ENCODE assay signal across 7 mouse cellular contexts in genomic region chr17:53478858-53479603, GRCm38 (mm10). TPM values are rescaled to one million over a fixed set of nuclear protein-coding genes. Genes with fewer than 3 reads are reported as not detected.
DNase-seq lines count a peak whose midpoint lies in the region; ATAC-seq lines count a peak whose summit lies in the region.

Rab5a (plus strand) TSS chr17:53479234.

- H3K4me3 ChIP-seq in embryonic facial prominence, embryonic 11.5 days (ENCODE audit: low read depth, low read length), result peak within 1 kb of the TSS; percentile 69
- H3K4me3 ChIP-seq in limb, embryonic 10.5 days, result peak within 1 kb of the TSS; percentile 96
- H3K4me3 ChIP-seq in midbrain, embryonic 13.5 days (replicated peaks), result peak within 1 kb of the TSS; percentile 97

- no peaks in the 10 kb centered on the region for H3K27me3 ChIP-seq in embryonic facial prominence, embryonic 11.5 days (ENCODE audit: control insufficient read depth, insufficient read depth, low read length)
- H3K27me3 ChIP-seq in limb, embryonic 10.5 days (ENCODE audit: low read depth, poor library complexity, severe bottlenecking), result no peaks in the 10 kb centered on the region
- no peaks in the 10 kb centered on the region for H3K27me3 ChIP-seq in midbrain, embryonic 13.5 days

- peak; percentile 99 for ATAC-seq in embryonic facial prominence, embryonic 11.5 days (replicated peaks; ENCODE audit: insufficient number of reproducible peaks, low FRiP score, low TSS enrichment, low read depth)
- peak; percentile 83 for ATAC-seq in granulocyte monocyte progenitor cell, adult 5-6 weeks (replicated peaks; ENCODE audit: poor library complexity, severe bottlenecking)
- ATAC-seq in midbrain, embryonic 13.5 days, result peak; percentile 98

- H3K9ac ChIP-seq in embryonic facial prominence, embryonic 11.5 days (replicated peaks; ENCODE audit: low read length), result peak within 1 kb of the TSS; percentile 92
- H3K9ac ChIP-seq in midbrain, embryonic 13.5 days (replicated peaks), result peak within 1 kb of the TSS; percentile 83

- H3K36me3 ChIP-seq in embryonic facial prominence, embryonic 11.5 days (replicated peaks; ENCODE audit: control insufficient read depth, insufficient read depth, low read depth, low read length), result no peaks in the 10 kb centered on the region
- peaks cover 9% of the 10 kb centered on the region for H3K36me3 ChIP-seq in limb, embryonic 10.5 days
- no peaks in the 10 kb centered on the region for H3K36me3 ChIP-seq in midbrain, embryonic 13.5 days

- WGBS in embryonic facial prominence, embryonic 11.5 days, result under 1% methylated on average over 77 of the region's 82 CpGs
- under 1% methylated on average over 82 of the region's 82 CpGs for WGBS in limb, embryonic 10.5 days
- WGBS in midbrain, embryonic 13.5 days, result under 1% methylated on average over 81 of the region's 82 CpGs

- DNase-seq in adrenal gland, postnatal 14 days, result peak; percentile 100
- peak; percentile 99 for DNase-seq in embryonic facial prominence, embryonic 11.5 days (ENCODE audit: low spot score)
- peak; percentile 99 for DNase-seq in kidney, adult 11 months
- peak; percentile 100 for DNase-seq in limb, embryonic 10.5 days (ENCODE audit: low spot score)
- peak; percentile 99 for DNase-seq in spleen, adult 12 weeks (ENCODE audit: low spot score)

- peak within 1 kb of the TSS; percentile 95 for H3K27ac ChIP-seq in embryonic facial prominence, embryonic 11.5 days (replicated peaks; ENCODE audit: low read depth, low read length)
- H3K27ac ChIP-seq in limb, embryonic 10.5 days, result peak within 1 kb of the TSS; percentile 94
- peak within 1 kb of the TSS; percentile 98 for H3K27ac ChIP-seq in midbrain, embryonic 13.5 days

- no peaks in the 10 kb centered on the region for H3K9me3 ChIP-seq in embryonic facial prominence, embryonic 11.5 days (replicated peaks; ENCODE audit: control insufficient read depth, low read length)
- no peaks in the 10 kb centered on the region for H3K9me3 ChIP-seq in limb, embryonic 10.5 days (replicated peaks)
- no peaks in the 10 kb centered on the region for H3K9me3 ChIP-seq in midbrain, embryonic 13.5 days

- H3K4me1 ChIP-seq in embryonic facial prominence, embryonic 11.5 days (ENCODE audit: control insufficient read depth, insufficient read depth, low read length), result no peaks in the 10 kb centered on the region
- peaks cover 16% of the 10 kb centered on the region for H3K4me1 ChIP-seq in limb, embryonic 10.5 days
- peaks cover 29% of the 10 kb centered on the region for H3K4me1 ChIP-seq in midbrain, embryonic 13.5 days (replicated peaks)

- H3K4me2 ChIP-seq in embryonic facial prominence, embryonic 11.5 days (ENCODE audit: low read depth, low read length), result peak within 1 kb of the TSS; percentile 59
- H3K4me2 ChIP-seq in midbrain, embryonic 13.5 days (replicated peaks), result peak within 1 kb of the TSS; percentile 90

RNA-seq across cellular contexts. Expression of gene Rab5a, which starts in this region (rescaled TPM):
- total RNA-seq in adrenal gland, postnatal 14 days (2021), result 87.1 and 87.4 TPM in 2 replicates
- polyA plus RNA-seq in embryonic facial prominence, embryonic 11.5 days (2014; fragmentation: Nextera tagmentation; extraction: Ambion mirVana), result 85.0 and 95.6 TPM in 2 replicates
- 29.6 and 38.1 TPM in 2 replicates for total RNA-seq in granulocyte monocyte progenitor cell, adult 5-6 weeks (2014; fragmentation: Nextera tagmentation)
- 53.5 and 55.0 TPM in 2 replicates for total RNA-seq in granulocyte monocyte progenitor cell, adult 5-6 weeks (2017)
- 60.5 and 70.4 TPM in 2 replicates for polyA plus RNA-seq in limb, embryonic 10.5 days (2016; fragmentation: Nextera tagmentation; extraction: Ambion mirVana)
- 95.0 and 99.1 TPM in 2 replicates for polyA plus RNA-seq in midbrain, embryonic 13.5 days (2015; fragmentation: Nextera tagmentation; extraction: Ambion mirVana)

Comparison
In these comparisons a context has a peak if more than half of its experiments do, and no peak if none do; other contexts are left out.
1. Peak in every context shown above with its lines: DNase-seq, ATAC-seq, H3K4me3 ChIP-seq and H3K27ac ChIP-seq.